Mouse (Mus musculus) lung, postnatal 0 days (tissue): ENCODE data around the gene Cdca5. TPM values are rescaled to one million over a fixed set of nuclear protein-coding genes. Genes with fewer than 3 reads are reported as not detected.

Experiments
- ATAC-seq: fragments of 200-750 bp; cut with Nextera tagmentation; 2 replicates; pipeline ENCODE4 v1.8.0; 2017; ENCODE audit warnings: moderate library complexity
- DNase-seq: peaks from one replicate; pipeline ENCODE4 v3.0.0-alpha.2; 2016; ENCODE audit warnings: low spot score
- H3K27ac ChIP-seq: fragments of 300-500 bp; sonication (generic); 2 replicates; pipeline ENCODE4 v1.5.1; 2014; ENCODE audit warnings: antibody characterized with exemption, mild to moderate bottlenecking, low read length, mixed read lengths
- H3K27me3 ChIP-seq: fragments of 300-500 bp; sonication (generic); replicated peaks from 2 replicates; pipeline ENCODE4 v1.6.1; 2014; ENCODE audit warnings: low read length, mixed read lengths; ENCODE audit not compliant: insufficient read depth
- H3K36me3 ChIP-seq: fragments of 300-500 bp; sonication (generic); 2 replicates; pipeline ENCODE4 v1.6.1; 2014; ENCODE audit warnings: low read length, mixed read lengths; ENCODE audit not compliant: insufficient read depth
- H3K4me1 ChIP-seq: fragments of 300-500 bp; sonication (generic); 2 replicates; pipeline ENCODE4 v1.6.1; 2014; ENCODE audit warnings: antibody characterized with exemption, low read depth, low read length, mixed read lengths; ENCODE audit not compliant: insufficient read depth
- H3K4me2 ChIP-seq: fragments of 300-500 bp; sonication (generic); replicated peaks from 2 replicates; pipeline ENCODE4 v1.6.1; 2014; ENCODE audit warnings: low read depth, mild to moderate bottlenecking, low read length, moderate library complexity, mixed read lengths
- H3K4me3 ChIP-seq: fragments of 300-500 bp; sonication (generic); 2 replicates; pipeline ENCODE4 v1.5.1; 2014; ENCODE audit warnings: low read depth, low read length
- H3K9ac ChIP-seq: fragments of 300-500 bp; sonication (generic); replicated peaks from 2 replicates; pipeline ENCODE4 v1.6.1; 2014; ENCODE audit warnings: low read depth, mild to moderate bottlenecking
- H3K9me3 ChIP-seq: fragments of 300-500 bp; sonication (generic); 2 replicates; pipeline ENCODE4 v1.6.1; 2016; ENCODE audit warnings: low read length, mixed read lengths
- CTCF ChIP-seq: IDR thresholded peaks from 2 replicates; pipeline ENCODE4 v1.5.1; 2016; ENCODE audit warnings: antibody characterized with exemption, mild to moderate bottlenecking
- EP300 ChIP-seq: IDR thresholded peaks from 2 replicates; pipeline ENCODE4 v1.6.1; 2016; ENCODE audit warnings: antibody characterized with exemption, mild to moderate bottlenecking, control low read depth
- WGBS: fragments of 180-500 bp; shearing (Covaris S2); extraction: QIAGEN DNeasy Blood & Tissue Kit; methylation state at CpG from one replicate; pipeline ENCODE4 v1.1.7; 2014; 5-methylcytosine and 5-hydroxymethylcytosine counted together
- microRNA-seq: library from miRNA; unstranded; fragments of <30 nt; microRNA quantifications from one replicate; pipeline ENCODE4, GENCODE M21; 2016
- polyA plus RNA-seq: library from polyadenylated mRNA; unstranded; fragments of >200 nt; fragmentation: Nextera tagmentation; extraction: Ambion mirVana; gene quantifications from 2 replicates; pipeline ENCODE4 v1.2.1, GENCODE M21; 2015

Gene Cdca5
- polyA plus RNA-seq, 1 experiment from 2014 or later: 2.8 TPM

DNA sequence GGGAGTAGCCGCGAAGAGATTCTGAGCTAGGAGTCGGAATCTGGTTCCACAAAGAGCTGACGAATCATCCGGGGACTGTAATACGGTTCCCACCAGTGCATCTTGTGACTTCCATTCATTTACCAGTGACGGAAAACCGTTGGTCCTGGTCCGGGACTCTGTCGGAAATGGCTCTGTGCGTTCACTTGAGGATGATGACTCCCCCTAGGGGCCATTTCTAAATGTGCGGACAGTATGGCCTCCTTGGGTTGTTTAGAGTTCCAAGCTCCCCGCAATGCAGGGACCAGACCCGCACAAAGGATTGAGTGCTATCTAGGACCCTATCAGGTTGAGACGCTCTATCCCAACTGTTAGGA, 56.6 kb downstream of the Cdca5 start, which contains the start of gene Arl2:
TSS of gene Arl2 (minus strand) at position 155 of the 356 bp plus-strand sequence.
- peak within 1 kb of the TSS; percentile 64 for H3K4me3 ChIP-seq
- ATAC-seq (peak; percentile 80), DNase-seq (peak; percentile 95)
- H3K27ac ChIP-seq: peak within 1 kb of the TSS; percentile 92
- H3K9ac ChIP-seq: peak within 1 kb of the TSS; percentile 46
- under 1% methylated on average over 15 of the region's 15 CpGs for WGBS
- H3K4me2 ChIP-seq: peak within 1 kb of the TSS; percentile 77
- peak; percentile 68 for TF ChIP-seq CTCF
- TF ChIP-seq EP300: no peak
- no peaks in the 10 kb centered on the region for H3K9me3 ChIP-seq
- H3K27me3 ChIP-seq: no peaks in the 10 kb centered on the region
- no peaks in the 10 kb centered on the region for H3K36me3 ChIP-seq
- no peaks in the 10 kb centered on the region; the same call in 1 of the 2 replicates for H3K4me1 ChIP-seq

Small RNA genes lying within 50 kb of the gene (microRNA-seq; reads per million reads assigned to microRNA genes)
- gene Mir6988: 1.5 reads per million

Other genes with a start within 250 kb of the Cdca5 start
- gene Frmd8, start 209.7 kb upstream of the Cdca5 start, polyA plus RNA-seq: 33.9 and 35.1 TPM in 2 replicates
- 8.4 and 10.2 TPM in 2 replicates for gene Slc25a45, start 207.2 kb upstream of the Cdca5 start, polyA plus RNA-seq
- 1.3 and 1.5 TPM in 2 replicates for gene Tigd3, start 190.8 kb upstream of the Cdca5 start, polyA plus RNA-seq
- gene Dpf2, start 172.0 kb upstream of the Cdca5 start, polyA plus RNA-seq: 77.7 and 78.0 TPM in 2 replicates
- 21.3 and 23.2 TPM in 2 replicates for gene Cdc42ep2, start 160.2 kb upstream of the Cdca5 start, polyA plus RNA-seq
- 16.6 and 20.7 TPM in 2 replicates for gene Pola2, start 120.8 kb upstream of the Cdca5 start, polyA plus RNA-seq
- gene Slc22a20, start 98.8 kb upstream of the Cdca5 start, polyA plus RNA-seq: not detected in 2 replicates
- gene Capn1, start 69.1 kb upstream of the Cdca5 start, polyA plus RNA-seq: 11.9 and 14.3 TPM in 2 replicates
- gene Syvn1, start 38.4 kb upstream of the Cdca5 start, polyA plus RNA-seq: 16.3 and 18.7 TPM in 2 replicates
- 36.7 and 37.6 TPM in 2 replicates for gene Mrpl49, start 27.2 kb upstream of the Cdca5 start, polyA plus RNA-seq
- 784 and 827 TPM in 2 replicates for gene Fau, start 27.1 kb upstream of the Cdca5 start, polyA plus RNA-seq
- 31.2 and 33.9 TPM in 2 replicates for gene Znhit2, start 23.8 kb upstream of the Cdca5 start, polyA plus RNA-seq
- 8.1 and 9.5 TPM in 2 replicates for gene Tm7sf2, start 16.6 kb upstream of the Cdca5 start, polyA plus RNA-seq
- gene Vps51, start 7.8 kb upstream of the Cdca5 start, polyA plus RNA-seq: 48.7 and 52.7 TPM in 2 replicates
- gene Tmem262, start 5.0 kb upstream of the Cdca5 start, polyA plus RNA-seq: not detected in 2 replicates
- gene Gm28374, start 2.7 kb upstream of the Cdca5 start, polyA plus RNA-seq: 0.35 and 0.62 TPM in 2 replicates
- 53.5 and 57.8 TPM in 2 replicates for gene Zfpl1, start within 50 bp of the Cdca5 start, polyA plus RNA-seq
- not detected in 2 replicates for gene AC131692.1, start 9.4 kb downstream of the Cdca5 start, polyA plus RNA-seq
- 0.14 TPM in 1 of 2 replicates, not detected in the other for gene Naaladl1, start 20.8 kb downstream of the Cdca5 start, polyA plus RNA-seq
- gene Sac3d1, start 33.7 kb downstream of the Cdca5 start, polyA plus RNA-seq: 22.3 and 24.5 TPM in 2 replicates
- gene Snx15, start 43.3 kb downstream of the Cdca5 start, polyA plus RNA-seq: 29.7 and 30.8 TPM in 2 replicates
- gene Batf2, start 56.0 kb downstream of the Cdca5 start, polyA plus RNA-seq: 0.93 and 1.0 TPM in 2 replicates
- 64.5 and 64.6 TPM in 2 replicates for gene Arl2, start 56.6 kb downstream of the Cdca5 start, polyA plus RNA-seq
- gene Majin, start 99.4 kb downstream of the Cdca5 start, polyA plus RNA-seq: 0.10 TPM in 1 of 2 replicates, not detected in the other
- gene Gpha2, start 141.4 kb downstream of the Cdca5 start, polyA plus RNA-seq: 0.49 and 0.55 TPM in 2 replicates
- gene Ppp2r5b, start 150.9 kb downstream of the Cdca5 start, polyA plus RNA-seq: 20.2 and 21.6 TPM in 2 replicates
- gene Atg2a, start 156.7 kb downstream of the Cdca5 start, polyA plus RNA-seq: 5.1 and 5.9 TPM in 2 replicates
- gene Ehd1, start 191.7 kb downstream of the Cdca5 start, polyA plus RNA-seq: 115 and 119 TPM in 2 replicates
- 2.8 and 3.2 TPM in 2 replicates for gene Cdc42bpg, start 221.5 kb downstream of the Cdca5 start, polyA plus RNA-seq
- 42.1 and 42.7 TPM in 2 replicates for gene Men1, start 250.0 kb downstream of the Cdca5 start, polyA plus RNA-seq